Mouse (Mus musculus) heart, postnatal 0 days (tissue): ENCODE measurements around the gene Tns1.

Experiments
- CTCF ChIP-seq: IDR thresholded peaks from 2 replicates; pipeline ENCODE4 v1.5.1; 2016; ENCODE audit warnings: antibody characterized with exemption, control low read depth, low read depth
- EP300 ChIP-seq: IDR thresholded peaks from 2 replicates; pipeline ENCODE4 v1.6.1; 2016; ENCODE audit warnings: antibody characterized with exemption, low read depth

- TF ChIP-seq CTCF (no peak), EP300 (no peak)
Observed at GRCm38 (mm10) chr1:74022536-74022935, 101.7 kb downstream of the Tns1 start.
